ENCODE assay signal across 8 mouse cellular contexts in the genomic region with DNA sequence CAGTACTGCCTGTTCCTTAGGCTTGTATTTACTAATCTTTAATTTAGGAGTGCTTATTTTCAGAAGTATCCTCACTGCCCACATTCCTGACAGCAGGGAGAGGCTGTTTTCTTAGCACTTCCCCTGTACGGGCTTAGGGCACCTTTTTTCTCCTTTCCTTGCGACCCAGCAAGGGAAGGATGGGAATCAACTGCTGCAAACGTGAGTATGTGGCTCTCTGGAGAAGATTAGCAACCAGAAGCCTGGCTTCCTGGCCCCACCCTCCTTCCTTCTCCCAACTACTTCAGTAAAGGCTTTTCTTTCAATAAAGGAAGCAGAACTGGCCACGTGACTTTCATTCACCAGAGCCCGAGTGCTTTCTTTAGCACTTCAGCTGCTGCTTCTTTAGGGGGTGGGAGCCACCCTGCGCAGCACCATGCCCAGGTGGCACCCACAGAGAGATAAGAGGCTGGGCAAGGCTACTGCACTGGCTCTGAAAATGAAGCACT. TPM values are rescaled to one million over a fixed set of nuclear protein-coding genes. Genes with fewer than 3 reads are reported as not detected.
A peak's percentile ranks its signal among the peaks of the same experiment; 100 is the strongest.
DNase-seq lines count a peak whose midpoint lies in the region; ATAC-seq and TF ChIP-seq lines count a peak whose summit lies in the region.

No protein-coding gene starts in this region.

- H3K4me1 ChIP-seq in hindbrain, postnatal 0 days (ENCODE audit: insufficient read depth, low read length) = peaks cover 46% of the 10 kb centered on the region
- H3K4me1 ChIP-seq in lung, postnatal 0 days (ENCODE audit: insufficient read depth, low read depth, low read length) = peaks cover 21% of the 10 kb centered on the region; the same call in 1 of the 2 replicates
- peaks cover 35% of the 10 kb centered on the region for H3K4me1 ChIP-seq in small intestine, adult 2 months (ENCODE audit: control insufficient read depth, insufficient read depth, insufficient read length, low read length)

- H3K4me2 ChIP-seq in hindbrain, postnatal 0 days (ENCODE audit: low read depth, low read length) = peak overlapping the region; percentile 88
- peak overlapping the region; percentile 89 for H3K4me2 ChIP-seq in lung, postnatal 0 days (replicated peaks; ENCODE audit: low read depth, low read length)

- WGBS in hindbrain, postnatal 0 days = 6% methylated on average over 6 of the region's 6 CpGs
- WGBS in lung, postnatal 0 days = 5% methylated on average over 6 of the region's 6 CpGs
- WGBS in small intestine, adult 2 months = 2% methylated on average over 6 of the region's 6 CpGs

- peak overlapping the region; percentile 78 for H3K4me3 ChIP-seq in hindbrain, postnatal 0 days (ENCODE audit: low read length)
- peak overlapping the region; percentile 79 for H3K4me3 ChIP-seq in lung, postnatal 0 days (ENCODE audit: low read depth, low read length)
- H3K4me3 ChIP-seq in small intestine, adult 2 months (ENCODE audit: low read depth, low read length) = peak overlapping the region; percentile 34

- DNase-seq in right cerebral cortex, postnatal 10 days (ENCODE audit: low spot score in 2 of 2) = peak; percentile 48 to 65
- DNase-seq in right cerebral cortex, adult 2 months (ENCODE audit: low spot score in 2 of 2) = no peak
- peak; percentile 42 for DNase-seq in hindbrain, postnatal 0 days (ENCODE audit: low spot score)
- peak; percentile 88 for DNase-seq in lung, postnatal 0 days (ENCODE audit: low spot score)
- no peak for DNase-seq in yolk sac, embryonic 10.5 days (ENCODE audit: low spot score)
- no peak for DNase-seq in gastrocnemius, adult 8-10 months (ENCODE audit: low spot score in 2 of 2)

- peak; percentile 77 for TF ChIP-seq EP300 in lung, postnatal 0 days (IDR thresholded peaks at IDR 0.05)

- no peak for TF ChIP-seq CTCF in hindbrain, postnatal 0 days (IDR thresholded peaks at IDR 0.05; ENCODE audit: low read depth)
- TF ChIP-seq CTCF in lung, postnatal 0 days (IDR thresholded peaks at IDR 0.05) = peak; percentile 16; the same call in 1 of the 2 replicates
- TF ChIP-seq CTCF in small intestine, adult 2 months (IDR thresholded peaks at IDR 0.05; ENCODE audit: extremely low read depth, insufficient read length, insufficient replicate concordance, low read depth, low read length) = no peak

- H3K27me3 ChIP-seq in hindbrain, postnatal 0 days (ENCODE audit: insufficient read depth, low read length) = no peaks in the 10 kb centered on the region
- no peaks in the 10 kb centered on the region for H3K27me3 ChIP-seq in lung, postnatal 0 days (replicated peaks; ENCODE audit: insufficient read depth, low read length)
- H3K27me3 ChIP-seq in small intestine, adult 2 months (ENCODE audit: control insufficient read depth, insufficient read depth, low read length) = no peaks in the 10 kb centered on the region

- H3K9me3 ChIP-seq in hindbrain, postnatal 0 days (ENCODE audit: low read length) = no peaks in the 10 kb centered on the region
- H3K9me3 ChIP-seq in lung, postnatal 0 days (ENCODE audit: low read length) = no peaks in the 10 kb centered on the region

- peak overlapping the region; percentile 3; the same call in 1 of the 2 replicates for H3K27ac ChIP-seq in hindbrain, postnatal 0 days
- peak overlapping the region; percentile 27; the same call in 1 of the 2 replicates for H3K27ac ChIP-seq in lung, postnatal 0 days (ENCODE audit: low read length)
- H3K27ac ChIP-seq in small intestine, adult 2 months (ENCODE audit: insufficient read depth, low read depth, low read length) = peak overlapping the region; percentile 5; the same call in 1 of the 2 replicates

- ATAC-seq in erythroid progenitor cell, adult 5-6 weeks (replicated peaks; ENCODE audit: low FRiP score, poor library complexity, severe bottlenecking) = peak; percentile 67
- no peak for ATAC-seq in hindbrain, postnatal 0 days
- ATAC-seq in lung, postnatal 0 days = peak; percentile 84

- no peak for TF ChIP-seq POLR2A in small intestine, adult 2 months (IDR thresholded peaks at IDR 0.05; ENCODE audit: low read depth, low read length)

- H3K36me3 ChIP-seq in hindbrain, postnatal 0 days (ENCODE audit: insufficient read depth, low read length) = no peaks in the 10 kb centered on the region
- H3K36me3 ChIP-seq in lung, postnatal 0 days (ENCODE audit: insufficient read depth, low read length) = no peaks in the 10 kb centered on the region; the same call in 1 of the 2 replicates
- H3K36me3 ChIP-seq in small intestine, adult 2 months (ENCODE audit: control insufficient read depth, insufficient read depth, low read length) = peaks cover 26% of the 10 kb centered on the region

- H3K9ac ChIP-seq in hindbrain, postnatal 0 days (replicated peaks; ENCODE audit: low read length) = peak overlapping the region; percentile 22; the same call in 1 of the 2 replicates
- H3K9ac ChIP-seq in lung, postnatal 0 days (replicated peaks; ENCODE audit: low read depth) = no peak overlapping the region

RNA-seq across cellular contexts. Expression of gene Irs2, which starts 7.2 kb away (rescaled TPM):
- 13.4 and 14.1 TPM in 2 replicates for total RNA-seq in erythroid progenitor cell, adult 5-6 weeks (2015; ENCODE audit: low replicate concordance)
- 6.8 and 9.2 TPM in 2 replicates for total RNA-seq in erythroid progenitor cell, adult 5-6 weeks (2017; ENCODE audit: low replicate concordance)
- 42.4 and 53.2 TPM in 2 replicates for total RNA-seq in hindbrain, postnatal 0 days (2014; rRNA removed)
- 6.3 and 7.3 TPM in 2 replicates for polyA plus RNA-seq in hindbrain, postnatal 0 days (2015; fragmentation: Nextera tagmentation; extraction: Ambion mirVana)
- polyA plus RNA-seq in lung, postnatal 0 days (2015; fragmentation: Nextera tagmentation; extraction: Ambion mirVana) = 6.9 and 7.2 TPM in 2 replicates
- 7.5 and 31.2 TPM in 2 replicates for polyA plus RNA-seq in small intestine, adult 2 months (2012; rRNA removed)
- total RNA-seq in gastrocnemius, adult 8-10 months (2022) = 10 to 100 TPM; 12.4 to 21.6 (median 15.2) TPM

Comparison
In these comparisons a context has a peak if more than half of its experiments do, and no peak if none do; other contexts are left out.
1. DNase-seq: peak in right cerebral cortex, postnatal 10 days (2 of 2), hindbrain, postnatal 0 days (single experiment) and lung, postnatal 0 days (single experiment); none in right cerebral cortex, adult 2 months (0 of 2), yolk sac, embryonic 10.5 days (single experiment) and gastrocnemius, adult 8-10 months (0 of 2).
2. Peak in every context shown above with its lines, with median percentiles within 50 percentile points of each other: H3K27ac ChIP-seq and H3K4me3 ChIP-seq.